ENCODE assay signal across 8 mouse cellular contexts in genomic region chr10:67097437-67098150, GRCm38 (mm10). TPM values are rescaled to one million over a fixed set of nuclear protein-coding genes. Genes with fewer than 3 reads are reported as not detected.
DNase-seq lines count a peak whose midpoint lies in the region; ATAC-seq and TF ChIP-seq lines count a peak whose summit lies in the region.

No protein-coding gene starts in this region.

- peaks cover 6% of the 10 kb centered on the region for H3K79me2 ChIP-seq in heart, adult 2 months (replicated peaks; ENCODE audit: control insufficient read depth, insufficient read depth, low read length)

- intact Hi-C loops in heart, adult 2 months (cut with DNase I), result loop anchor here (2.0 to 5.0 kb wide), 4 partner anchors 17 to 189 kb away; no protein-coding TSS in a partner anchor
- intact Hi-C loops in left cerebral cortex, postnatal 36 days (cut with DNase I), result loop anchor here (2.0 to 5.0 kb wide), 3 partner anchors 60 to 93 kb away; no protein-coding TSS in a partner anchor

- H3K4me1 ChIP-seq in heart, adult 2 months (ENCODE audit: control insufficient read depth, insufficient read depth, low read length), result peaks cover 22% of the 10 kb centered on the region
- peaks cover 51% of the 10 kb centered on the region for H3K4me1 ChIP-seq in G1E (ENCODE audit: insufficient read depth, low read depth, low read length)
- peaks cover 51% of the 10 kb centered on the region for H3K4me1 ChIP-seq in heart, embryonic 15.5 days (replicated peaks)
- peaks cover 53% of the 10 kb centered on the region for H3K4me1 ChIP-seq in liver, embryonic 15.5 days (replicated peaks)
- peaks cover 2% of the 10 kb centered on the region; the same call in 1 of the 2 replicates for H3K4me1 ChIP-seq in thymus, adult 2 months (replicated peaks; ENCODE audit: control insufficient read depth, insufficient read depth, low read length)

- TF ChIP-seq EP300 in heart, adult 2 months (IDR thresholded peaks at IDR 0.05; ENCODE audit: insufficient read depth, low read depth, low read length), result no peak

- H3K36me3 ChIP-seq in heart, adult 2 months (ENCODE audit: control insufficient read depth, insufficient read depth, low read length), result peaks cover 16% of the 10 kb centered on the region
- peaks cover 45% of the 10 kb centered on the region for H3K36me3 ChIP-seq in G1E (replicated peaks)
- H3K36me3 ChIP-seq in heart, embryonic 15.5 days, result no peaks in the 10 kb centered on the region; the same call in 1 of the 2 replicates
- H3K36me3 ChIP-seq in liver, embryonic 15.5 days (replicated peaks), result no peaks in the 10 kb centered on the region
- H3K36me3 ChIP-seq in thymus, adult 2 months (ENCODE audit: control insufficient read depth, insufficient read depth, low read length), result no peaks in the 10 kb centered on the region

- H3K4me3 ChIP-seq in heart, adult 2 months, result peak overlapping the region; percentile 97
- H3K4me3 ChIP-seq in G1E (ENCODE audit: low read depth, low read length), result peak overlapping the region; percentile 94
- H3K4me3 ChIP-seq in heart, embryonic 15.5 days, result peak overlapping the region; percentile 97
- peak overlapping the region; percentile 86 for H3K4me3 ChIP-seq in liver, embryonic 15.5 days (replicated peaks)
- peak overlapping the region; percentile 65 for H3K4me3 ChIP-seq in thymus, adult 2 months (ENCODE audit: control insufficient read depth, insufficient read depth, low read length)

- no peaks in the 10 kb centered on the region for H3K9me3 ChIP-seq in G1E (replicated peaks)
- H3K9me3 ChIP-seq in heart, embryonic 15.5 days (replicated peaks), result no peaks in the 10 kb centered on the region
- H3K9me3 ChIP-seq in liver, embryonic 15.5 days (replicated peaks), result no peaks in the 10 kb centered on the region

- no peak for DNase-seq in heart, adult 2 months
- no peak for DNase-seq in heart, adult 11 months
- DNase-seq in G1E (ENCODE audit: low spot score), result no peak
- DNase-seq in thymus, adult 2 months, result peak; percentile 21
- DNase-seq in left cerebral cortex, postnatal 36 days (ENCODE audit: low spot score in 2 of 2), result no peak
- no peak for DNase-seq in spleen, adult 18-20 months

- peak overlapping the region; percentile 99 for H3K9ac ChIP-seq in heart, adult 2 months (ENCODE audit: low read depth, low read length)
- peak overlapping the region; percentile 99 for H3K9ac ChIP-seq in heart, embryonic 15.5 days
- peak overlapping the region; percentile 82 for H3K9ac ChIP-seq in liver, embryonic 15.5 days

- WGBS in heart, adult 2 months, result 4% methylated on average over 15 of the region's 15 CpGs
- WGBS in heart, embryonic 15.5 days, result 2% methylated on average over 15 of the region's 15 CpGs
- WGBS in liver, embryonic 15.5 days (ENCODE audit: insufficient replicate concordance), result 4% methylated on average over 15 of the region's 15 CpGs
- 4% methylated on average over 15 of the region's 15 CpGs for WGBS in thymus, adult 2 months

- ATAC-seq in G1E (ENCODE audit: extremely low read depth, insufficient number of reproducible peaks, low FRiP score, poor library complexity, severe bottlenecking), result no peak
- no peak for ATAC-seq in heart, embryonic 15.5 days (replicated peaks; ENCODE audit: insufficient number of reproducible peaks, insufficient read depth, low FRiP score, low read depth)
- ATAC-seq in liver, embryonic 15.5 days (ENCODE audit: insufficient read depth), result no peak

- H3K27ac ChIP-seq in heart, adult 2 months, result peak overlapping the region; percentile 100
- peak overlapping the region; percentile 100 for H3K27ac ChIP-seq in heart, embryonic 15.5 days
- H3K27ac ChIP-seq in liver, embryonic 15.5 days (replicated peaks), result peak overlapping the region; percentile 86
- peak overlapping the region; percentile 5; the same call in 1 of the 2 replicates for H3K27ac ChIP-seq in thymus, adult 2 months (ENCODE audit: control insufficient read depth, insufficient read depth, low read length)

- no peak for TF ChIP-seq POLR2A in heart, adult 2 months (IDR thresholded peaks at IDR 0.05; ENCODE audit: insufficient read depth, low read depth, low read length)
- TF ChIP-seq POLR2A in thymus, adult 2 months (IDR thresholded peaks at IDR 0.05; ENCODE audit: control insufficient read depth, extremely low read depth, insufficient read depth, low read length, poor library complexity), result no peak

- H3K4me2 ChIP-seq in heart, embryonic 15.5 days, result peak overlapping the region; percentile 79
- H3K4me2 ChIP-seq in liver, embryonic 15.5 days, result peak overlapping the region; percentile 90

- H3K27me3 ChIP-seq in heart, adult 2 months (ENCODE audit: control insufficient read depth, insufficient read depth, low read length), result no peaks in the 10 kb centered on the region
- H3K27me3 ChIP-seq in G1E (ENCODE audit: insufficient read depth, low read length), result no peaks in the 10 kb centered on the region
- H3K27me3 ChIP-seq in heart, embryonic 15.5 days, result no peaks in the 10 kb centered on the region
- peaks cover 9% of the 10 kb centered on the region; the same call in 1 of the 2 replicates for H3K27me3 ChIP-seq in liver, embryonic 15.5 days
- H3K27me3 ChIP-seq in thymus, adult 2 months (ENCODE audit: control insufficient read depth, insufficient read depth, low read length), result no peaks in the 10 kb centered on the region

- TF ChIP-seq CTCF in heart, adult 2 months (IDR thresholded peaks at IDR 0.05), result peak; percentile 47
- TF ChIP-seq CTCF in G1E (IDR thresholded peaks at IDR 0.05; ENCODE audit: low read depth, low read length), result no peak
- no peak for TF ChIP-seq CTCF in thymus, adult 2 months (IDR thresholded peaks at IDR 0.05; ENCODE audit: borderline replicate concordance, control insufficient read depth, extremely low read depth, insufficient read depth, low read length, poor library complexity)

RNA-seq across cellular contexts. Expression of gene Reep3, which starts 0.8 kb away (rescaled TPM):
- total RNA-seq in heart, adult 2 months (2021), result 10 to 100 TPM; 19.7 to 20.2 TPM
- 14.9 and 27.7 TPM in 2 replicates for polyA plus RNA-seq in heart, adult 2 months (2012; rRNA removed)
- total RNA-seq in G1E (2014; fragmentation: Nextera tagmentation) (42.3 and 42.7 TPM in 2 replicates), G1E (2017) (19.6 and 21.9 TPM in 2 replicates)
- polyA plus RNA-seq in G1E (2012), result 1.4 and 2.1 TPM in 2 replicates
- 30.6 and 31.5 TPM in 2 replicates for polyA plus RNA-seq in heart, embryonic 15.5 days (2015; fragmentation: Nextera tagmentation; extraction: Ambion mirVana)
- 8.9 and 9.2 TPM in 2 replicates for polyA plus RNA-seq in liver, embryonic 15.5 days (2015; fragmentation: Nextera tagmentation; extraction: Ambion mirVana)
- 12.9 and 13.2 TPM in 2 replicates for polyA plus RNA-seq in thymus, adult 2 months (2012; rRNA removed)
- 10 to 100 TPM; 18.4 to 19.7 TPM for total RNA-seq in left cerebral cortex, postnatal 36 days (2021)

RNA-seq across cellular contexts. Expression of gene Jmjd1c, which starts 1.7 kb away (rescaled TPM):
- total RNA-seq in heart, adult 2 months (2021), result 10 to 100 TPM; 34.5 to 36.8 TPM
- polyA plus RNA-seq in heart, adult 2 months (2012; rRNA removed), result 8.5 and 14.7 TPM in 2 replicates
- total RNA-seq in G1E (2014; fragmentation: Nextera tagmentation), result 184 and 202 TPM in 2 replicates
- 81.8 and 102 TPM in 2 replicates for total RNA-seq in G1E (2017)
- polyA plus RNA-seq in G1E (2012), result 7.4 and 9.1 TPM in 2 replicates
- polyA plus RNA-seq in heart, embryonic 15.5 days (2015; fragmentation: Nextera tagmentation; extraction: Ambion mirVana), result 33.3 and 33.5 TPM in 2 replicates
- polyA plus RNA-seq in liver, embryonic 15.5 days (2015; fragmentation: Nextera tagmentation; extraction: Ambion mirVana), result 9.4 and 10.3 TPM in 2 replicates
- 31.5 and 38.4 TPM in 2 replicates for polyA plus RNA-seq in thymus, adult 2 months (2012; rRNA removed)
- 10 to 100 TPM; 71.2 to 96.3 TPM for total RNA-seq in left cerebral cortex, postnatal 36 days (2021)

Comparison
In these comparisons a context has a peak if more than half of its experiments do, and no peak if none do; other contexts are left out.
1. H3K27ac ChIP-seq: peak in every context shown above with its lines; median percentile 100 in heart, adult 2 months; 100 in heart, embryonic 15.5 days; 86 in liver, embryonic 15.5 days; 5 in thymus, adult 2 months.